Mouse (Mus musculus): ENCODE measurements around the gene Akt2. TPM values are rescaled to one million over a fixed set of nuclear protein-coding genes. Genes with fewer than 3 reads are reported as not detected.

Akt2 gene
- polyA plus RNA-seq, 1 experiment from 2014 or later: 74.8 TPM

GRCm38 (mm10) chr7:27569580-27570224, 21.6 kb upstream of the Akt2 start:
- H3K4me3 ChIP-seq: no peak overlapping the region
- no peak for ATAC-seq (ENCODE audit: low FRiP score, low read depth)
- no peak overlapping the region for H3K27ac ChIP-seq
- peaks cover 70% of the 10 kb centered on the region for H3K36me3 ChIP-seq
- 89% methylated on average over 5 of the region's 5 CpGs for WGBS
- no peaks in the 10 kb centered on the region for H3K4me1 ChIP-seq
- H3K9me3 ChIP-seq: no peaks in the 10 kb centered on the region
- H3K4me2 ChIP-seq (replicated peaks): no peak overlapping the region
- no peak overlapping the region for H3K9ac ChIP-seq
- no peaks in the 10 kb centered on the region for H3K27me3 ChIP-seq (replicated peaks)

- WGBS: 93% methylated on average over 4 of the region's 4 CpGs
- Histone ChIP-seq H3K9me3 (no peaks in the 10 kb centered on the region), H3K4me3 (no peak overlapping the region), H3K27me3 (replicated peaks) (no peaks in the 10 kb centered on the region), H3K4me2 (replicated peaks) (no peak overlapping the region), H3K4me1 (no peaks in the 10 kb centered on the region), H3K27ac (no peak overlapping the region), H3K9ac (no peak overlapping the region), H3K36me3 (peaks cover 77% of the 10 kb centered on the region)
- no peak for ATAC-seq (ENCODE audit: low FRiP score, low read depth)
These were observed 19.2 kb upstream of the Akt2 start for GRCm38 (mm10) chr7:27572133-27572532.

GRCm38 (mm10) chr7:27574124-27574880, 17.1 kb upstream of the Akt2 start:
- H3K4me2 ChIP-seq (replicated peaks): no peak overlapping the region
- H3K9me3 ChIP-seq: no peaks in the 10 kb centered on the region
- WGBS: 92% methylated on average over 14 of the region's 14 CpGs
- H3K36me3 ChIP-seq: peaks cover 76% of the 10 kb centered on the region
- H3K9ac ChIP-seq: no peak overlapping the region
- no peaks in the 10 kb centered on the region for H3K4me1 ChIP-seq
- no peak overlapping the region for H3K27ac ChIP-seq
- ATAC-seq (ENCODE audit: low FRiP score, low read depth): no peak
- no peaks in the 10 kb centered on the region for H3K27me3 ChIP-seq (replicated peaks)
- H3K4me3 ChIP-seq: no peak overlapping the region

GRCm38 (mm10) chr7:27576914-27577313, 14.4 kb upstream of the Akt2 start:
- H3K4me3 ChIP-seq: no peak overlapping the region
- WGBS: 67% methylated on average over 6 of the region's 6 CpGs
- no peaks in the 10 kb centered on the region for H3K27me3 ChIP-seq (replicated peaks)
- no peak overlapping the region for H3K4me2 ChIP-seq (replicated peaks)
- no peaks in the 10 kb centered on the region for H3K4me1 ChIP-seq
- no peak overlapping the region for H3K9ac ChIP-seq
- peaks cover 84% of the 10 kb centered on the region for H3K36me3 ChIP-seq
- H3K27ac ChIP-seq: no peak overlapping the region
- ATAC-seq (ENCODE audit: low FRiP score, low read depth): no peak
- no peaks in the 10 kb centered on the region for H3K9me3 ChIP-seq

GRCm38 (mm10) chr7:27577589-27577988, 13.8 kb upstream of the Akt2 start:
- 96% methylated on average over 6 of the region's 6 CpGs for WGBS
- Histone ChIP-seq H3K4me1 (no peaks in the 10 kb centered on the region), H3K4me3 (no peak overlapping the region), H3K9ac (no peak overlapping the region), H3K36me3 (peaks cover 84% of the 10 kb centered on the region), H3K27ac (no peak overlapping the region), H3K4me2 (replicated peaks) (no peak overlapping the region), H3K27me3 (replicated peaks) (no peaks in the 10 kb centered on the region), H3K9me3 (no peaks in the 10 kb centered on the region)
- no peak for ATAC-seq (ENCODE audit: low FRiP score, low read depth)

GRCm38 (mm10) chr7:27578465-27578864, 12.9 kb upstream of the Akt2 start:
- Histone ChIP-seq H3K27me3 (replicated peaks) (no peaks in the 10 kb centered on the region), H3K9ac (no peak overlapping the region), H3K27ac (no peak overlapping the region), H3K36me3 (peaks cover 90% of the 10 kb centered on the region), H3K4me1 (no peaks in the 10 kb centered on the region), H3K4me3 (no peak overlapping the region), H3K4me2 (replicated peaks) (no peak overlapping the region), H3K9me3 (no peaks in the 10 kb centered on the region)
- WGBS: 89% methylated on average over 7 of the region's 7 CpGs
- no peak for ATAC-seq (ENCODE audit: low FRiP score, low read depth)

GRCm38 (mm10) chr7:27580380-27581174, 10.8 kb upstream of the Akt2 start:
- 93% methylated on average over 14 of the region's 14 CpGs for WGBS
- Histone ChIP-seq H3K27ac (no peak overlapping the region), H3K36me3 (peaks cover 74% of the 10 kb centered on the region), H3K4me3 (no peak overlapping the region), H3K9ac (no peak overlapping the region), H3K4me2 (replicated peaks) (no peak overlapping the region), H3K9me3 (no peaks in the 10 kb centered on the region), H3K27me3 (replicated peaks) (no peaks in the 10 kb centered on the region), H3K4me1 (no peaks in the 10 kb centered on the region)
- ATAC-seq (ENCODE audit: low FRiP score, low read depth): no peak

- Histone ChIP-seq H3K27me3 (replicated peaks) (no peaks in the 10 kb centered on the region), H3K9me3 (no peaks in the 10 kb centered on the region), H3K36me3 (peaks cover 18% of the 10 kb centered on the region), H3K9ac (no peak overlapping the region), H3K4me2 (replicated peaks) (no peak overlapping the region), H3K27ac (no peak overlapping the region), H3K4me1 (no peaks in the 10 kb centered on the region), H3K4me3 (no peak overlapping the region)
- ATAC-seq (ENCODE audit: low FRiP score, low read depth): no peak
- 81% methylated on average over 2 of the region's 2 CpGs for WGBS
These were observed 4.5 kb upstream of the Akt2 start for GRCm38 (mm10) chr7:27586861-27587260.

GRCm38 (mm10) chr7:27587741-27588140, 3.6 kb upstream of the Akt2 start:
- Histone ChIP-seq H3K9ac (no peak overlapping the region), H3K36me3 (peaks cover 10% of the 10 kb centered on the region; the same call in 1 of the 2 replicates), H3K4me3 (no peak overlapping the region), H3K27me3 (replicated peaks) (no peaks in the 10 kb centered on the region), H3K4me1 (peaks cover 3% of the 10 kb centered on the region), H3K9me3 (no peaks in the 10 kb centered on the region), H3K27ac (no peak overlapping the region), H3K4me2 (replicated peaks) (no peak overlapping the region)
- ATAC-seq (ENCODE audit: low FRiP score, low read depth): no peak
- 91% methylated on average over 2 of the region's 2 CpGs for WGBS

GRCm38 (mm10) chr7:27590088-27590487, 1.3 kb upstream of the Akt2 start:
- Histone ChIP-seq H3K9ac (no peak overlapping the region), H3K36me3 (no peaks in the 10 kb centered on the region; the same call in 1 of the 2 replicates), H3K27ac (no peak overlapping the region), H3K4me2 (replicated peaks) (no peak overlapping the region), H3K9me3 (no peaks in the 10 kb centered on the region), H3K27me3 (replicated peaks) (no peaks in the 10 kb centered on the region), H3K4me1 (peaks cover 14% of the 10 kb centered on the region), H3K4me3 (no peak overlapping the region)
- 95% methylated on average over 4 of the region's 4 CpGs for WGBS
- no peak for ATAC-seq (ENCODE audit: low FRiP score, low read depth)

GRCm38 (mm10) chr7:27590566-27591213, 662 bp upstream of the Akt2 start:
- no peaks in the 10 kb centered on the region for H3K9me3 ChIP-seq
- H3K27me3 ChIP-seq (replicated peaks): no peaks in the 10 kb centered on the region
- H3K9ac ChIP-seq: no peak overlapping the region
- H3K4me1 ChIP-seq: peaks cover 16% of the 10 kb centered on the region
- H3K36me3 ChIP-seq: no peaks in the 10 kb centered on the region
- 62% methylated on average over 4 of the region's 4 CpGs for WGBS
- H3K27ac ChIP-seq: no peak overlapping the region
- H3K4me3 ChIP-seq: peak overlapping the region; percentile 65; the same call in 1 of the 2 replicates
- H3K4me2 ChIP-seq (replicated peaks): peak overlapping the region; percentile 77
- ATAC-seq (ENCODE audit: low FRiP score, low read depth): no peak

All from neural tube, embryonic 12.5 days (tissue).